Mouse (Mus musculus): ENCODE measurements at regions not wholly inside any gene's neighbourhood (a gene's known extent, or its start where the extent isn't known, plus 50 kb on each side); places are given as distances from the start of the nearest gene placed in this dataset.

GRCm38 (mm10) chr16:29790064-29790463 is 210.9 kb downstream of the Opa1 start:
- intact Hi-C loops (cut with DNase I) = no loop called here

GRCm38 (mm10) chr16:29799250-29799649 is 220.1 kb downstream of the Opa1 start:
- intact Hi-C loops (cut with DNase I) = no loop called here

- intact Hi-C loops (cut with DNase I) = no loop called here
These were observed 220.8 kb downstream of the Opa1 start for GRCm38 (mm10) chr16:29799893-29800292.

- intact Hi-C loops (cut with DNase I) = no loop called here
These were observed 221.3 kb downstream of the Opa1 start for GRCm38 (mm10) chr16:29800457-29800856.

GRCm38 (mm10) chr16:29802085-29802484 is 223.0 kb downstream of the Opa1 start:
- intact Hi-C loops (cut with DNase I) = no loop called here

GRCm38 (mm10) chr16:29802603-29803002 is 223.5 kb downstream of the Opa1 start:
- intact Hi-C loops (cut with DNase I) = no loop called here

- intact Hi-C loops (cut with DNase I) = no loop called here
These were observed 228.7 kb downstream of the Opa1 start for GRCm38 (mm10) chr16:29807859-29808258.

GRCm38 (mm10) chr16:29808851-29809250 is 229.7 kb downstream of the Opa1 start:
- intact Hi-C loops (cut with DNase I) = no loop called here

- intact Hi-C loops (cut with DNase I) = loop anchor here (5.0 to 10.0 kb wide), 2 partner anchors 76 to 251 kb away; partner anchors contain the start of gene Hes1
These were observed 234.4 kb downstream of the Opa1 start for GRCm38 (mm10) chr16:29813411-29814038.

GRCm38 (mm10) chr16:29814039-29814438 is 234.9 kb downstream of the Opa1 start:
- intact Hi-C loops (cut with DNase I) = loop anchor here (5.0 to 10.0 kb wide), 2 partner anchors 77 to 251 kb away; partner anchors contain the start of gene Hes1

- intact Hi-C loops (cut with DNase I) = loop anchor here (5.0 to 10.0 kb wide), 2 partner anchors 77 to 250 kb away; partner anchors contain the start of gene Hes1
These were observed 235.5 kb downstream of the Opa1 start for GRCm38 (mm10) chr16:29814655-29815054.

GRCm38 (mm10) chr16:29815200-29815599 is 236.1 kb downstream of the Opa1 start:
- intact Hi-C loops (cut with DNase I) = loop anchor here (10.0 kb wide), 1 partner anchor 250 kb away; the partner anchor contains the start of gene Hes1

GRCm38 (mm10) chr16:29815632-29816337 is 236.7 kb downstream of the Opa1 start:
- intact Hi-C loops (cut with DNase I) = loop anchor here (10.0 kb wide), 1 partner anchor 249 kb away; the partner anchor contains the start of gene Hes1

GRCm38 (mm10) chr16:29816681-29817369 is 237.7 kb downstream of the Opa1 start:
- intact Hi-C loops (cut with DNase I) = loop anchor here (10.0 kb wide), 1 partner anchor 248 kb away; the partner anchor contains the start of gene Hes1

GRCm38 (mm10) chr16:29818807-29819440 is 239.8 kb downstream of the Opa1 start:
- intact Hi-C loops (cut with DNase I) = loop anchor here (10.0 kb wide), 1 partner anchor 246 kb away; the partner anchor contains the start of gene Hes1

- intact Hi-C loops (cut with DNase I) = no loop called here
These were observed 241.6 kb downstream of the Opa1 start for GRCm38 (mm10) chr16:29820704-29821103.

- intact Hi-C loops (cut with DNase I) = no loop called here
These were observed 242.1 kb upstream of the Hes1 start for GRCm38 (mm10) chr16:29822110-29822509.

GRCm38 (mm10) chr16:29822843-29823401 is 241.3 kb upstream of the Hes1 start:
- intact Hi-C loops (cut with DNase I) = no loop called here

GRCm38 (mm10) chr16:29826927-29827326 is 237.3 kb upstream of the Hes1 start:
- intact Hi-C loops (cut with DNase I) = no loop called here

GRCm38 (mm10) chr16:29827776-29828175 is 236.4 kb upstream of the Hes1 start:
- intact Hi-C loops (cut with DNase I) = no loop called here

GRCm38 (mm10) chr16:29829457-29829856 is 234.7 kb upstream of the Hes1 start:
- intact Hi-C loops (cut with DNase I) = no loop called here

Measured in adrenal gland (tissue).